Mouse (Mus musculus) liver, embryonic 15.5 days (tissue): ENCODE results near the gene Tmem107. TPM values are rescaled to one million over a fixed set of nuclear protein-coding genes. Genes with fewer than 3 reads are reported as not detected.
A peak's percentile ranks its signal among the peaks of the same experiment; 100 is the strongest.

Source experiments
- ATAC-seq: fragments of 200-750 bp; cut with Nextera tagmentation; 2 replicates; pipeline ENCODE4 v1.8.0; 2017; ENCODE audit warnings: moderate number of reproducible peaks, mild to moderate bottlenecking, moderate library complexity; ENCODE audit not compliant: insufficient read depth
- H3K27ac ChIP-seq: fragments of 300-500 bp; sonication (generic); replicated peaks from 2 replicates; pipeline ENCODE4 v1.5.1; 2015; ENCODE audit warnings: mild to moderate bottlenecking, inconsistent platforms
- H3K27me3 ChIP-seq: fragments of 300-500 bp; sonication (generic); 2 replicates; pipeline ENCODE4 v1.6.1; 2015; ENCODE audit warnings: mild to moderate bottlenecking, inconsistent platforms
- H3K36me3 ChIP-seq: fragments of 300-500 bp; sonication (generic); replicated peaks from 2 replicates; pipeline ENCODE4 v1.6.1; 2015; ENCODE audit warnings: moderate library complexity, mild to moderate bottlenecking, inconsistent platforms
- H3K4me1 ChIP-seq: fragments of 300-500 bp; sonication (generic); replicated peaks from 2 replicates; pipeline ENCODE4 v1.6.1; 2015; ENCODE audit warnings: inconsistent platforms
- H3K4me2 ChIP-seq: fragments of 300-500 bp; sonication (generic); 2 replicates; pipeline ENCODE4 v1.6.1; 2015; ENCODE audit warnings: moderate library complexity, mild to moderate bottlenecking, inconsistent platforms
- H3K4me3 ChIP-seq: fragments of 300-500 bp; sonication (generic); replicated peaks from 2 replicates; pipeline ENCODE4 v1.5.1; 2015; ENCODE audit warnings: mild to moderate bottlenecking, inconsistent platforms
- H3K9ac ChIP-seq: fragments of 300-500 bp; sonication (generic); 2 replicates; pipeline ENCODE4 v1.6.1; 2015; ENCODE audit warnings: moderate library complexity, mild to moderate bottlenecking, inconsistent platforms
- H3K9me3 ChIP-seq: fragments of 300-500 bp; sonication (generic); replicated peaks from 2 replicates; pipeline ENCODE4 v1.6.1; 2016; ENCODE audit warnings: inconsistent platforms
- WGBS: fragments of 180-500 bp; shearing (Covaris S2); methylation state at CpG from one replicate; pipeline ENCODE4 v1.1.7; 2015; ENCODE audit warnings: mixed read lengths; ENCODE audit not compliant: insufficient replicate concordance; 5-methylcytosine and 5-hydroxymethylcytosine counted together
- polyA plus RNA-seq: library from polyadenylated mRNA; unstranded; fragments of >200 nt; fragmentation: Nextera tagmentation; extraction: Ambion mirVana; gene quantifications from 2 replicates; pipeline ENCODE4 v1.2.1, GENCODE M21; 2015

Gene Tmem107
- polyA plus RNA-seq, 1 experiment from 2014 or later: 21.6 TPM

DNA sequence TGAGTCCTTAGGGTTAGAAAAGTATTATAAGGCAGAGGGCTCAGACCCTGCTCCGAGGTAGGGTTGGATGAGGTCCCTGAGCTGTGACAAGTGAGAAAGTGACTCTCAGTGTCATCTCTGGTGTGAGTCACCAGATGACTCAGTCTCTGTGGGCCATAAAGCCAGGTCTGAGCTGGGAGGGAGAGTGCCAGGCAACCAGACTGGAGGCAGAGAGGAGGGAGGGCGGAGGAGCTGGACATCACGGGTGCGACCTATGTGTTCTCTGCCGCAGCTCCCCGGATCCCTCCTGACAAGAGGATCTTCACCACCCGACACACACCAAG is 31.8 kb downstream of the Tmem107 start:
- no peaks in the 10 kb centered on the region for H3K27me3 ChIP-seq
- H3K9me3 ChIP-seq: no peaks in the 10 kb centered on the region
- no peak overlapping the region for H3K9ac ChIP-seq
- H3K4me1 ChIP-seq: peaks cover 38% of the 10 kb centered on the region
- no peak overlapping the region for H3K4me3 ChIP-seq
- ATAC-seq: no peak
- 91% methylated on average over 7 of the region's 7 CpGs for WGBS
- no peak overlapping the region for H3K27ac ChIP-seq
- no peak overlapping the region for H3K4me2 ChIP-seq
- H3K36me3 ChIP-seq: peaks cover 70% of the 10 kb centered on the region

DNA sequence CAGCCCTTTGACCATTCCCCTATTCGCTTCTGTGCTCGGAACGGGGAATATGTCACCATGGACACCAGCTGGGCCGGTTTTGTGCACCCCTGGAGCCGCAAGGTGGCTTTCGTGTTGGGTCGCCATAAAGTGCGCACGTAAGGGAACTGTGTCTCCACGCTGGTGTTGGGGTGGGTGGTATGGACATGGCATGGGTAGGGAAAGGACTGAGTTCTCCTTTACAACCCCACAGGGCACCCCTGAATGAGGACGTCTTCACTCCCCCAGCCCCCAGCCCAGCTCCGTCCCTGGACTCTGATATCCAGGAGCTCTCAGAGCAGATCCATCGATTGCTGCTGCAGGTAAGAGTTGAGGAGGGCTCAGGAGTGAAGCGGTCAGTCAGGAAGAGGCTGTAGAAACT is 32.5 kb downstream of the Tmem107 start:
- no peak overlapping the region for H3K4me3 ChIP-seq
- H3K4me2 ChIP-seq: no peak overlapping the region
- no peaks in the 10 kb centered on the region for H3K27me3 ChIP-seq
- no peak for ATAC-seq
- peaks cover 31% of the 10 kb centered on the region for H3K4me1 ChIP-seq
- 87% methylated on average over 14 of the region's 14 CpGs for WGBS
- no peak overlapping the region for H3K27ac ChIP-seq
- H3K36me3 ChIP-seq: peaks cover 78% of the 10 kb centered on the region
- H3K9ac ChIP-seq: no peak overlapping the region
- no peaks in the 10 kb centered on the region for H3K9me3 ChIP-seq

DNA sequence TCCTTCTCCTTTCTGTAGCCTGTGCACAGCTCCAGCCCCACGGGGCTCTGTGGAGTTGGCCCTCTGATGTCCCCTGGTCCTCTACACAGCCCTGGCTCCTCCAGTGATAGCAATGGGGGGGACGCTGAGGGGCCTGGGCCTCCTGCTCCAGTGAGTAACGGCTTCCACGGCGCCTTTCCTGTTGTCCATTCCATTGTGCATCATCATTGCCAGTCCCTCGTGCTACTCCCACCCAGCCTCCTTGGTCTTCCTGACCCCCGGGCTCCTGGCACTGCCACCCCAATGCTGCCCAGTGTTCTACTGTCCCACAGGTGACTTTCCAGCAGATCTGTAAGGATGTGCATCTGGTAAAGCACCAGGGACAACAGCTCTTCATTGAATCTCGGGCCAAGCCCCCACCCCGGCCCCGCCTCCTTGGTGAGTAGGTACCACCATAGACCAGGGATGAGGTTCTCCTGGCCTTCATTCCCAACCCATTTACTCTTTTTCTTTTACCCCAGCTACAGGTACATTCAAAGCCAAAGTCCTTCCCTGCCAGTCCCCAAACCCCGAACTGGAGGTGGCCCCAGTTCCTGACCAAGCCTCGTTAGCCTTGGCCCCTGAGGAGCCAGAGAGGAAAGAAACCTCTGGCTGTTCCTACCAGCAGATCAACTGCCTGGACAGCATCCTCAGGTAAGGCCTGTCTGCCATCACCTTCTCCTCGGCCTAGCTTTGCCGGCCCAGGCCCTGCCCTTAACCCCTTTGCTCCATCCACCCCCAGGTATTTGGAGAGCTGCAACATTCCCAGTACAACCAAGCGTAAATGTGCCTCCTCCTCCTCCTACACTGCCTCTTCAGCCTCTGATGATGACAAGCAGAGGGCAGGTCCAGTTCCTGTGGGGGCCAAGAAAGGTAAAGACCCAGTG is 33.2 kb downstream of the Tmem107 start:
- Histone ChIP-seq H3K27me3 (no peaks in the 10 kb centered on the region), H3K4me1 (peaks cover 24% of the 10 kb centered on the region), H3K9me3 (no peaks in the 10 kb centered on the region), H3K27ac (no peak overlapping the region), H3K9ac (no peak overlapping the region), H3K36me3 (peaks cover 84% of the 10 kb centered on the region), H3K4me2 (no peak overlapping the region), H3K4me3 (no peak overlapping the region)
- ATAC-seq: no peak
- WGBS: 77% methylated on average over 15 of the region's 15 CpGs

DNA sequence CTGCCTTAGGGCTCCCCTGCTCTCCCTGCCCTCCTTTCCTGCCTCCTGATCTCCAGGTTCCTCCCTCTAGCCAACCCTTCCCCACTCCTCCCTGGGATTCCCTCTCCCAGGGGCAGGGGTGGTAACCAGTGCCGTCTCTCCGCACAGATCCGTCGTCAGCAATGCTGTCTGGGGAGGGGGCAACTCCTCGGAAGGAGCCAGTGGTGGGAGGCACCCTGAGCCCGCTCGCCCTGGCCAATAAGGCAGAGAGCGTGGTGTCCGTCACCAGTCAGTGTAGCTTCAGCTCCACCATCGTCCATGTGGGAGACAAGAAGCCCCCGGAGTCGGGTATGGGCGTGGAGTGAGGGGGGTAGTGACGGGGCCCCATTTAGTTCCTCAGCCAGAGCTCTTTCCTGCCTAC is 33.9 kb downstream of the Tmem107 start:
- H3K27me3 ChIP-seq: no peaks in the 10 kb centered on the region
- no peak overlapping the region for H3K4me3 ChIP-seq
- ATAC-seq: no peak
- peaks cover 23% of the 10 kb centered on the region for H3K4me1 ChIP-seq
- 82% methylated on average over 14 of the region's 14 CpGs for WGBS
- H3K9ac ChIP-seq: no peak overlapping the region
- H3K4me2 ChIP-seq: no peak overlapping the region
- no peak overlapping the region for H3K27ac ChIP-seq
- H3K36me3 ChIP-seq: peaks cover 91% of the 10 kb centered on the region
- no peaks in the 10 kb centered on the region for H3K9me3 ChIP-seq

DNA sequence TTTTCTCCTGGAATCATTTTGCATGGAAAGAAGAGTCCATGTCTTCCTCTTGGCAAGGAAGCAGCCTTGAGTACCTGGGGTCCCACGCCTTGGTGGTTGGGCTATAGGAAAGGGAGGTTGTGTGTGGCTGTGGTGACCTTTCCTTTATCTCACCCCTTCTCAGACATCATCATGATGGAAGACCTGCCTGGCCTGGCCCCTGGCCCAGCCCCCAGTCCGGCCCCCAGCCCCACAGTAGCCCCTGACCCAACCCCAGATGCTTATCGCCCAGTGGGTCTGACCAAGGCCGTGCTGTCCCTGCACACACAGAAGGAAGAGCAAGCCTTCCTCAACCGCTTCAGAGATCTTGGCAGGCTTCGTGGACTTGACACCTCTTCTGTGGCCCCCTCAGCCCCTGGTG is 34.6 kb downstream of the Tmem107 start:
- H3K27me3 ChIP-seq: no peaks in the 10 kb centered on the region
- H3K4me2 ChIP-seq: no peak overlapping the region
- H3K4me3 ChIP-seq: no peak overlapping the region
- no peak overlapping the region for H3K27ac ChIP-seq
- H3K9me3 ChIP-seq: no peaks in the 10 kb centered on the region
- WGBS: 76% methylated on average over 6 of the region's 6 CpGs
- no peak for ATAC-seq
- peaks cover 93% of the 10 kb centered on the region for H3K36me3 ChIP-seq
- H3K9ac ChIP-seq: no peak overlapping the region
- H3K4me1 ChIP-seq: peaks cover 23% of the 10 kb centered on the region

DNA sequence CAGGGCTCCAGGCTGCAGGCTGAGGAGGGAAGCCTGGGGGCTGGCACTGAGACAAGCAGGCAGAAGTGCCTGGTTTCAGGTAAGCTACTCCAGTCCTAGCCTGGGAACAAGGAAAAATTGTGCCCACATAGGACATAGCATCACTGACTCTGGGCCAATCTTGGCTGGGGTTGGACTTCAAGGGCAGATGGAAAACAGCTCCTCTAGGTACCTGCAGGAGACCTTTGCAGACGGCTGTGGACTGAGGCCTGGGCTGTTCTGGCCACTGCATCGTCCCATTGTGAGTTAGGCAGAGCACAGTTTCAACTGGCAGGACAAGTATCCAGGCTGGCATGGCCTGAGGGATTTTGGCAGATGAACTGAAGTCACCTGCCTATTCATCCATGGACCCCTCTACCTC is 35.2 kb downstream of the Tmem107 start:
- WGBS: 67% methylated on average over 2 of the region's 2 CpGs
- H3K4me3 ChIP-seq: no peak overlapping the region
- H3K27ac ChIP-seq: no peak overlapping the region
- peaks cover 88% of the 10 kb centered on the region for H3K36me3 ChIP-seq
- peaks cover 23% of the 10 kb centered on the region for H3K4me1 ChIP-seq
- ATAC-seq: no peak
- H3K9ac ChIP-seq: no peak overlapping the region
- H3K4me2 ChIP-seq: no peak overlapping the region
- no peaks in the 10 kb centered on the region for H3K27me3 ChIP-seq
- no peaks in the 10 kb centered on the region for H3K9me3 ChIP-seq

DNA sequence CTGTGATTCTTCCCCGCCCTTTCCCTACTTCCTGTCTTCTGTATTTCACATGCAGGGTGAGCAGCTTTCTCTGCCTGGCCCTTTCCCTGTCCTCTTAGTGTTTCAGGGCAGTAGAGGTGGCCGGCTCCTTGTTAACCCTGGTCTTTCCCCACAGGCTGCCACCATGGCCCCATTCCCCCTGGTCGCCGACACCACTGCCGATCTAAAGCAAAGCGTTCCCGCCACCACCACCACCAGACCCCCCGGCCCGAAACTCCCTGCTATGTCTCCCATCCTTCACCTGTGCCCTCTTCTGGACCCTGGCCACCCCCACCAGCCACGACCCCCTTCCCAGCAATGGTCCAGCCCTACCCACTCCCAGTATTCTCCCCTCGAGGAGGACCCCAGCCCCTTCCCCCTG is 35.7 kb downstream of the Tmem107 start:
- 81% methylated on average over 11 of the region's 11 CpGs for WGBS
- H3K27me3 ChIP-seq: peaks cover 4% of the 10 kb centered on the region
- H3K36me3 ChIP-seq: peaks cover 82% of the 10 kb centered on the region
- H3K9me3 ChIP-seq: no peaks in the 10 kb centered on the region
- peaks cover 24% of the 10 kb centered on the region for H3K4me1 ChIP-seq
- H3K9ac ChIP-seq: no peak overlapping the region
- H3K4me3 ChIP-seq: no peak overlapping the region
- no peak overlapping the region for H3K27ac ChIP-seq
- no peak for ATAC-seq
- no peak overlapping the region for H3K4me2 ChIP-seq

DNA sequence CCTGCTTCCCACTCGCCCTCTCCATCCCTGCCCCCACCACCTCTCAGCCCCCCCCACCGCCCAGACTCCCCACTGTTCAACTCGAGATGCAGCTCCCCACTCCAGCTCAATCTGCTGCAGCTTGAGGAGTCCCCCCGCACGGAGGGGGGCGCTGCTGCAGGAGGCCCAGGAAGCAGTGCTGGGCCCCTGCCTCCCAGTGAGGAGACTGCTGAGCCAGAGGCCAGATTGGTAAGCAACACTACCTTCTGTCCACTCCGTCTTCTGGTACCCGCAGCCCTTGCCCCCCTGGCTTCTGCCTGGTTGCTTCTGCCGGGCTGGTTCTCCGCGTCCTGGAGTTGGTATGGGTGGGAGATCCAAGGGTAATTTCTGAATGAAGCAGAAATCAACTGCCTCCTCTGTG is 36.2 kb downstream of the Tmem107 start:
- peaks cover 77% of the 10 kb centered on the region for H3K36me3 ChIP-seq
- peaks cover 10% of the 10 kb centered on the region for H3K27me3 ChIP-seq
- H3K27ac ChIP-seq: no peak overlapping the region
- no peak for ATAC-seq
- 73% methylated on average over 11 of the region's 11 CpGs for WGBS
- H3K9ac ChIP-seq: no peak overlapping the region
- H3K4me2 ChIP-seq: no peak overlapping the region
- no peaks in the 10 kb centered on the region for H3K9me3 ChIP-seq
- H3K4me3 ChIP-seq: no peak overlapping the region
- H3K4me1 ChIP-seq: peaks cover 29% of the 10 kb centered on the region

DNA sequence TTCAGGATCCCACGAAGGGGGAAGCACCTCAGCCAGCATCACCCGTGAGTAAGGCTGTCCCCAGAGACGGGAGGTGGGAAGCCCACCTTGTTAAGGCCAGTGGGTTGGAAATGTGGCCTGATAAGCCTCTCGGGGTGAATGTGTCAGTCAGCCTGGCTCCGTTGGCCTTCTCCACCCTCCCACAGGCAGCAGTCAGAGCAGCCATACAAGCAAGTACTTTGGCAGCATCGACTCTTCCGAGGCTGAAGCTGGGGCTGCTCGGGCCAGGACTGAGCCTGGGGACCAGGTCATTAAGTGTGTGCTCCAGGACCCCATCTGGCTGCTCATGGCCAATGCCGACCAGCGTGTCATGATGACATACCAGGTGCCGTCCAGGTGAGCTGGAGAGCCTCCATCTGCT is 37.1 kb downstream of the Tmem107 start:
- H3K9ac ChIP-seq: no peak overlapping the region
- no peak overlapping the region for H3K4me2 ChIP-seq
- peaks cover 33% of the 10 kb centered on the region for H3K4me1 ChIP-seq
- H3K27ac ChIP-seq: no peak overlapping the region
- peaks cover 69% of the 10 kb centered on the region for H3K36me3 ChIP-seq
- H3K27me3 ChIP-seq: peaks cover 18% of the 10 kb centered on the region
- H3K9me3 ChIP-seq: no peaks in the 10 kb centered on the region
- ATAC-seq: no peak
- 76% methylated on average over 11 of the region's 11 CpGs for WGBS
- no peak overlapping the region for H3K4me3 ChIP-seq

DNA sequence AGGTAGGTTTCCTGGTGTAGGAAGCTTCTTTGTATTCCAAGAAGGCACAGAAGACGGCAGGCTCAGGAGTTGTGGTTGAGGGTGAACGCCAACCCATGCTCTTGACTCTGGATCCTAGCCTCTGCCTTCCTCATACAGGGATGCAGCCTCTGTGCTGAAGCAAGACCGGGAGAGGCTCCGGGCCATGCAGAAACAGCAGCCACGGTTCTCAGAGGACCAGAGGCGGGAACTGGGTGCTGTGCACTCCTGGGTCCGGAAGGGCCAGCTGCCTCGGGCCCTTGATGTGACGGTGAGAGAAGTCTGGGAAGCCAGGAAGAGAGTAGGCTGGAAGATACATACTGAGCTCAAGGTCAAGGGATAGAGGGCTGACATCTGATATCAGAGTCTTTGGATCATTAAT is 37.6 kb downstream of the Tmem107 start:
- no peak overlapping the region for H3K4me2 ChIP-seq
- peaks cover 33% of the 10 kb centered on the region for H3K4me1 ChIP-seq
- 78% methylated on average over 9 of the region's 9 CpGs for WGBS
- no peak overlapping the region for H3K4me3 ChIP-seq
- H3K9ac ChIP-seq: no peak overlapping the region
- no peaks in the 10 kb centered on the region for H3K9me3 ChIP-seq
- no peak for ATAC-seq
- peaks cover 23% of the 10 kb centered on the region for H3K27me3 ChIP-seq
- H3K36me3 ChIP-seq: peaks cover 63% of the 10 kb centered on the region
- no peak overlapping the region for H3K27ac ChIP-seq

DNA sequence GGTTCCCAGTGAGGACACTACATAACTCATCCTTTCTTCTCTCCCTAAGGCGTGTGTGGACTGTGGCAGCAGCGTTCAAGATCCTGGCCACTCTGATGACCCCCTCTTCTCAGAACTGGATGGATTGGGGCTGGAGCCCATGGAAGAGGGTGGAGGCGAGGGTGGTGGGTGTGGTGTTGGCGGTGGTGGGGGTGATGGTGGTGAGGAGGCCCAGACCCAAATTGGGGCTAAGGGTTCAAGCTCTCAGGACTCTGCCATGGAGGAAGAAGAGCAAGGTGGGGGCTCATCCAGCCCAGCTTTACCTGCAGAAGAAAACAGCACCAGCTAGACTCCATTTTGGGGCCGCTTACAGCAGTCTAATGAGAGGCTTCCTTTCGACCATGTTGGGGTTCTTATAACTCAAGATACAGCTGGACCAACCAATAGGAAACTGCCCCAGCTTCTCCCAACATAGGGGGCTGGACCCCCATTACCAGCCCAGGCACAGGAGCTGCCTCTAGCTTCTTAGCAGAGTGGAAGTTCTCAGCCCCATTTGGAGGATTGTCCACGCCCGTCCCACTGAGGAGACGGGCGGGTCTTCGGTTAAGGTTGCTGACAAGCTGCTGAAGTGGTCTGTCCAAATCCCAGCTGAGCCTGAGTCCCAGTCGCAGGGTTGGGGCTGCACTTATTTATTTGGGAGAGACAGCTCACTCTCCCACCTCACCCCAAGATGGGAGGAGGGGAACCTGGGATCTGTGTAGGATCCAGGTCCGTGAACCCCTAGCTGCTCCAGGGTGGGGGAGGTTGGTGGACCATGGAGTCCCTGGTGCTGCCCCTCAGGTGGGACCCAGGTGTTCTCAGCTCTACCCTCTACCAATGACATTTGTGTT is 38.7 kb downstream of the Tmem107 start:
- H3K4me3 ChIP-seq: no peak overlapping the region
- peaks cover 53% of the 10 kb centered on the region for H3K36me3 ChIP-seq
- no peaks in the 10 kb centered on the region for H3K9me3 ChIP-seq
- 72% methylated on average over 13 of the region's 13 CpGs for WGBS
- H3K4me2 ChIP-seq: peak overlapping the region; percentile 69
- H3K27ac ChIP-seq: no peak overlapping the region
- peaks cover 33% of the 10 kb centered on the region for H3K4me1 ChIP-seq
- H3K9ac ChIP-seq: no peak overlapping the region
- peaks cover 29% of the 10 kb centered on the region for H3K27me3 ChIP-seq
- ATAC-seq: no peak
